Mouse (Mus musculus): ENCODE results near the gene Nif3l1.
A peak's percentile ranks its signal among the peaks of the same experiment; 100 is the strongest.

Gene Nif3l1

DNA sequence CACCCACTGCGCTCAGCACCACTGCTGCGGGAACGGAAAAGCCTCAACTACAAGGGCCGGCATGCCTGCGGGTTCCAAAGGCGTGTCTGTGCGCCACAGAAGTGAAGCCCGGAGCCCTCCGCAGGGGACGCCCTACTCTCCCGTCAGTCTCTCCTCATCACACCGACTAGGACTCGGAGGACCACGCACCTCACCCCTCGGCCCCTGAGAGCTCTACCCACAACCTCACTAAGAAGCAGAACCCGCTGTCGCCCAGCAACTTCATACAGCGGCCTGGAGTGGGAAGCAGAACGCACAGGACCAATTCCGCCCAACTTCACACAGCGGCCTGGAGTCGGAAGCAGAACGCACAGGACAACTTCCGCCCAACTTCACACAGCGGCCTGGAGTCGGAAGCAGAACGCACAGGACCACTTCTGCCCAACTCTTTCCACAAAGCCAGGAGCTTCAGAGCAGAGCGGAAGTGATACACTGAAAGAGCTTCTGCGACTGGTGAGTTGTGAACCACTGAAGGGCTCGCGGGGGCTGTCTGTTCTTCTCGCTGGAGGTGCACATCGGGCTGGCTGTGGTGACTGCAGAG lies at the start of gene Nif3l1, which contains the start of gene Ppil3:
Nif3l1 (plus strand) TSS at position 9 of the 580 bp plus-strand sequence.
Ppil3 (minus strand) TSS at position 344 of the 580 bp plus-strand sequence.
- DNase-seq (ENCODE audit: low spot score in 2 of 2) = peak; percentile 83 to 87

DNA sequence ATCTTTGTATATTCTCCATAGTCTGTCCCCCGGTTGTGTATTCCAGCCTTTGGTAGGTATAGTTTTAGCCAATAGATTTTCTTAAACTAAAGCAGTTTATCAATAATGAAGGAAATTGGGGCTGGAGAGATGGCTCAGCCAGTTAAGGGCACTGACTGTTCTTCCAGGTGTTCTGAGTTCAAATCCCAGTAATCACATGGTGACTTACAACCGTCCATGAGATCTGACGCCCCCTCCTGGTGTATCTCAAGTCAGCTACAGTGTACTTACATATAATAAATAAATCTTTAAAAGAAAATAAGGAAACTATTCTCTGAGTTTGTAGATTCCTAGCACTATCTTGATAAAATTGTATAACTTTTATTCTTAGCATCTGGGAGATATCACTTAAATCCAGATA lies 49.6 kb upstream of the Nif3l1 start:
- no peak for DNase-seq (ENCODE audit: low spot score in 2 of 2)

DNA sequence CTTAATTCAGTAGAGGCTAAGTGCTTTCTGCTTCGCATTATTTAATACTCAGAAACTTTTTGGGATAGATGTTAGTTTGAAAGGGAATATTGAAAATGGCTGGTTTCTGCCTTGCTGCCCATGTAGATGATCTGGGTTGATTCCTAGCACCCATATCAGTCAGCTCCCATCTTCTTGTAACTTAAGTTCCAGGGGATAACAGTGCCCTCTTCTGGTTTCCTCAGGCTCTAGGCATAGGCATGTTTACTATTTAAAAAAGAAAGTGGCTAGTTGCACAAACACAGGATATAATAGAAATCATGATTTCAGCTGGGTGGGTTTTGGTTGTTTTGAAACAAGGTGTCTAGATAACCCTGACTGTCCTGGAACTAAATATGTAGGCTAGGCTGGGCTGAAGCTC lies 48.8 kb upstream of the Nif3l1 start:
- no peak for DNase-seq (ENCODE audit: low spot score in 2 of 2)

GRCm38 (mm10) chr1:58397731-58398130 lies 47.2 kb upstream of the Nif3l1 start:
- DNase-seq (ENCODE audit: low spot score in 2 of 2) = no peak

GRCm38 (mm10) chr1:58401396-58401795 lies 43.6 kb upstream of the Nif3l1 start:
- no peak for DNase-seq (ENCODE audit: low spot score in 2 of 2)

- no peak for DNase-seq (ENCODE audit: low spot score in 2 of 2)
Measured at GRCm38 (mm10) chr1:58403745-58404144, 41.2 kb upstream of the Nif3l1 start.

- DNase-seq (ENCODE audit: low spot score in 2 of 2) = no peak
Measured at GRCm38 (mm10) chr1:58407321-58407720, 37.6 kb upstream of the Nif3l1 start.

DNA sequence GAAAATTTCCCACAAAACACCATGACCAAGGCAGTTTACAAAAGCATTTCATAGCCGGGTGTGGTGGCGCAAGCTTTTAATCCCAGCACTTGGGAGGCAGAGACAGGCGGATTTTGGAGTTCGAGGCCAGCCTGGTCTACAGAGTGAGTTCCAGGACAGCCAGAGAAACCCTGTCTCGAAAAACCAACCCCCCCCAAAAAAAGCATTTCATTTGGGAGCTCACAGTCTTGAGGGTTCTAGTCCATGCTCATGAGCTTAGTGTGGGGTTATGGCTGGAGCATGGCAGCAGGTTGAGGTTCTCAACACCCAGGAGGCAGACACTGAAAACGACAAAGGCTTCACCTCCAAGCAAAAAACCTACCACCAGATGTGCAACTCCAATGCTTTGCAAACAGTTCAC lies 36.8 kb upstream of the Nif3l1 start:
- DNase-seq (ENCODE audit: low spot score in 2 of 2) = no peak

DNA sequence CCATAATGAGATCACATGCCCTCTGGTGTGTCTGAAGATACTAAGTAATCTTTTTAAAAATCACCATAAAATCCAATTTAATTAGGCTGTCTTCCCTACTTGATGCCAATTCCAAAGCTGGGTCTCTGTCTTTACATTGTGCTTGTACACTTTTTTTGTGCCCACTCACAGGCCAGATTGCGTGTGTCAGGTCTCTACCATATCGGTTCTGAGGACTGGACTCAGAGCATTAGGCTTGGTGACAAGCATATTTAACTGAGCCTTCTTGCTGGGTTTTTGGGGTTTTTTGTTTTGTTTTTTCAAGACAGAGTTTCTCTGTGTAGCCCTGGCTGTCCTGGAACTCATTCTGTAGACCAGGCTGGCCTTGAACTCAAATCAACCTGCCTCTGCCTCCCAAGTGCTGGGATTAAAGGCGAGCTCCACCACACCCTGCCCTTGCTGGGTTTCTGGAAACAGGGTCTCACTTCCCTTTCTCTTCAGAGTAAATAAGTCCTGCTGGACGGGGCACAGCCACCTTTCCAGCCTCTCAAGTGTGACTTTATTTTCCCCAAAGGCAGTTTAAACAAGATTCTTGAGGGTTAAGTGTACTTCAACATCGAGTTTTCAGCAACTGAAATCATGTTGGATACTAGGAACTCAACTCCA lies 35.3 kb upstream of the Nif3l1 start:
- no peak for DNase-seq (ENCODE audit: low spot score in 2 of 2)

DNA sequence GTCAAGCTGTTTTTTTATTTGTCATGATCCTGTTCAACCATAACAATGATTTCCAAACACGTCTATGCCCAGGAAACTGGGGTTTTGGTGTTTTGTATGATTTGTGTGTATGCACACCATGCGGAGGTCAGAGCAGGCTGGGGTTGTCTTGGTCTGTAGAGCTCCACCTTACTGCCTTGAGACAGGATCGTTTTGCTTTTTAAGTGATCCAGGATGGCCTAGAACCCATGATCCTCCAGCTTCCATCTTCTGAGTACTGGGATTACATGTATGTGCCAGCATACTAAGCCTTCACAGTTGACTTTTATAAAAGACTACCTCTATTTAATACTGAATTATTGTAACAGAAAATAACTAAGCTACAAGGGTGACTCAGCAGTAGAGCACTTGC lies 34.8 kb upstream of the Nif3l1 start:
- no peak for DNase-seq (ENCODE audit: low spot score in 2 of 2)

GRCm38 (mm10) chr1:58410776-58411175 lies 34.2 kb upstream of the Nif3l1 start:
- DNase-seq (ENCODE audit: low spot score in 2 of 2) = no peak

- DNase-seq (ENCODE audit: low spot score in 2 of 2) = no peak
Measured at GRCm38 (mm10) chr1:58415442-58415841, 29.5 kb upstream of the Nif3l1 start.

DNA sequence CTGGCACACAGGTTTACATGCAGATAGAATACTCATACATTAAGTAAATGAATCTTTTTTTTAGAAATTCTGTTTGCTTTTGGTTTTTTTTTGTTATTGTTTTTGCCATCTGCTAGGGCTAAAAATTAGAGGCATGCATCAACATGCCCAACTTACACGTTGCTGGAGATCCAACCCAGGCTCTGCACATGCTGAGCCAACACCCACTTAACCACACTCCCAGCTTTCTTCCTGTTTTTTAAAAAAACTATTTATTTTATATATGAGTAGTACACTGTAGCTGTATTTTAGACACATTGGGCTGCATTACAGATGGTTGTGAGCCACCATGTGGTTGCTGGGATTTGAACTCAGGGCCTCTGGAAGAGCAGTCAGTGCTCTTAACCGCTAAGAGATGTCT lies 28.9 kb upstream of the Nif3l1 start:
- no peak for DNase-seq (ENCODE audit: low spot score in 2 of 2)

DNA sequence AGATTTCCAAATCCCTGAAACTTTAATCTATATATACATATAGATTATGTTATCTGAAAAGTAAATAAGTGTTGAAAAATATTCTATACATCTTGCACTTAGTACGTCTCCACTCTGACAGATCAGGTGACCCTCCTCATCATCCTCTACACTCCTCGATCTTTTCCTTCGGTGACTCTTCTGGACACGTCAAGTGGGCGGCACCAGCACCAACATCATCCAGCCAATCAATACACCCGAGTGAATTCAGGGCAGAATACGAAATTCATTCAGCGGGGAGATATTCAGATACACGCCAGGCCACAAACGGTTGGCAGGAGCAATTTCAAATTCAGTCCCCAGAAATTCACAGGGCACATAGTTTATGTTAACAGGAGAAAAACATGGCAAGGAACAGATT lies 24.9 kb upstream of the Nif3l1 start:
- no peak for DNase-seq (ENCODE audit: low spot score in 2 of 2)

DNA sequence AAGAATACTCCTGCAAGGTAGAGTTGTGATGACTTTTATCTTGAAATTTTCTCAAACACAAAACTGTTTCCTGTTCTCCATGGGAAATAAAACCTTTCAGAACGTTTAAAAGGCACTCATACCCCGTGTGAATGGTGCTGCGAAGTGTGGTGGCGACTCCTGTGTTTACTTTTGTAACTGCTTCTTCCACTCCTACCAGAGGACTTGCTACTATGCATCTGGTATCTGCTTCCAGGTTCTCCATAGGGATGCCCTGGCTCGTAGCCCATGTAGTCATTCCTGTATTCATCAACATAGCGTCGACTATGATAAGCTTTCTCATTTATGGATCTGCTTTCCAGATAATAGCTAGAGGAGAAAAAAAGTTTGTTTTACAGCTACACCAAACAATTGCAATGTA lies 24.0 kb upstream of the Nif3l1 start:
- no peak for DNase-seq (ENCODE audit: low spot score in 2 of 2)

- DNase-seq (ENCODE audit: low spot score in 2 of 2) = peak; percentile 59 to 78
Measured at GRCm38 (mm10) chr1:58422879-58423278, 22.1 kb upstream of the Nif3l1 start.

- peak; percentile 92 to 94 for DNase-seq (ENCODE audit: low spot score in 2 of 2)
Measured at GRCm38 (mm10) chr1:58423371-58424248, 21.3 kb upstream of the Nif3l1 start, which contains the start of gene Clk1. Clk1 (minus strand) TSS chr1:58424066.

DNA sequence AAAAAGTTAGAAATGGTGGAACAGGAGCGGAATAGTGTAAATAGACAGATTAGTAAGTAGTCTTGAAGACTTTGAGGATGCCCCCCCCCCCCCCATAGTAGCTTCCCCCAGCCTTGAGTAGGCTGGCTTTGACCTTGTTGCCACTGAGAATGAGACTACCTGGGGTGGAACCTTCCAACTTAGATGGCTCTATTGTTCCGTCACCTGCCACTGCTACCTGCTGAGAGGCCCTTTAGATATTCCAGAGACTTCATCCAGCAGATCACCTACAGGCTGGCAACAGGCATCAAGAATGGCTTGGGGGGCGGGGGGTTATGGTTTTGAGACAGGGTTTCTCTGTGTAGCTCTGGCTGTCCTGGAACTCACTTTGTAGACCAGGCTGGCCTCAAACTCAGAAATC lies 20.4 kb upstream of the Nif3l1 start:
- no peak for DNase-seq (ENCODE audit: low spot score in 2 of 2)

DNA sequence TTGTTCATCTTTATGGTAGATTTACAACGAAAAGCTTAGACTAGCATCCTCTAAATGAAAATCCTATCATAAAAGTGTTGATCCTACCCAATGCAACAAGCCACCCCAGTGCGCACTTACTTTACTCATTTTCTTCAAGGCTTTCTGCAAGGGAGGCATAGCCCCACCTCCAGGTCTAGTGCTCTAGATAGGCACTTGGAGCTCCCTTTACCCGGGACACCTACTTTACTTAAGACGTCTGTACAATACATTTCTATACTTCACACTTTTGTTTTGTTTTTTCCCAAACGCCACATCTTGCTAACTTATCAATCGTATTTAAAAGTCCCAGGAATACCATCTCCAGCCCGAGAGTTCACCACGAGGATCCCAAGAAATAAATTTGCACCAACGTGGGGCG lies 260 bp upstream of the Nif3l1 start:
- DNase-seq (ENCODE audit: low spot score in 2 of 2) = peak in 1 of 2 experiments; percentile 8

GRCm38 (mm10) chr1:58445861-58446260 lies 910 bp downstream of the Nif3l1 start:
- DNase-seq (ENCODE audit: low spot score in 2 of 2) = peak in 1 of 2 experiments; percentile 4

DNA sequence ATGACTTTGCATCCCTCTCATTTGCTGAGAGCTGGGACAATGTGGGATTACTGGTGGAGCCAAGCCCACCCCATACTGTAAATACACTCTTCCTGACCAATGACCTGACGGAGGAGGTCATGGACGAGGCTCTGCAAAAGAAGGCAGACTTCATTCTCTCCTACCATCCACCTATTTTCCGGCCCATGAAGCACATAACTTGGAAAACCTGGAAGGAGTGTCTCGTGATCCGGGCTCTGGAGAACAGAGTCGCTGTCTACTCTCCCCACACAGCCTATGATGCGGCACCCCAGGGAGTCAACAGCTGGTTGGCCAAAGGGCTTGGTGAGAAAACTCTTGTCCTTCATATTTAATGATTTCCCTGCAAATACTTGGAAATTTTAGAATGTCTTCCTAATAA lies 2.8 kb downstream of the Nif3l1 start:
- DNase-seq (ENCODE audit: low spot score in 2 of 2) = no peak

- DNase-seq (ENCODE audit: low spot score in 2 of 2) = no peak
Measured at GRCm38 (mm10) chr1:58448396-58448795, 3.4 kb downstream of the Nif3l1 start.

- DNase-seq (ENCODE audit: low spot score in 2 of 2) = peak; percentile 17 to 19
Measured at GRCm38 (mm10) chr1:58454316-58454715, 9.4 kb downstream of the Nif3l1 start.

Measured in spleen, postnatal 36 days (tissue).